In genomic region chr6:127149944-127150662, GRCm38 (mm10) we compare ENCODE assay signal across 8 mouse cellular contexts. TPM values are rescaled to one million over a fixed set of nuclear protein-coding genes. Genes with fewer than 3 reads are reported as not detected.
DNase-seq lines count a peak whose midpoint lies in the region; ATAC-seq and TF ChIP-seq lines count a peak whose summit lies in the region.

No protein-coding gene starts in this region.

- H3K4me3 ChIP-seq in ES-E14 (ENCODE audit: insufficient read depth in 1 of 2, low read depth in 1 of 2, low read length in 2 of 2, poor library complexity in 1 of 2, severe bottlenecking in 1 of 2), result peak overlapping the region; percentile 49 to 57
- H3K4me3 ChIP-seq in embryonic facial prominence, embryonic 15.5 days (replicated peaks), result peak overlapping the region; percentile 76
- H3K4me3 ChIP-seq in hindbrain, embryonic 13.5 days, result peak overlapping the region; percentile 47
- H3K4me3 ChIP-seq in liver, embryonic 16.5 days (ENCODE audit: low read depth, low read length), result peak overlapping the region; percentile 62

- H3K27me3 ChIP-seq in embryonic facial prominence, embryonic 15.5 days, result no peaks in the 10 kb centered on the region
- H3K27me3 ChIP-seq in hindbrain, embryonic 13.5 days, result peaks cover 65% of the 10 kb centered on the region
- H3K27me3 ChIP-seq in liver, embryonic 16.5 days (ENCODE audit: control insufficient read depth, insufficient read depth, low read depth, low read length), result peaks cover 74% of the 10 kb centered on the region

- ATAC-seq in embryonic facial prominence, embryonic 15.5 days (ENCODE audit: insufficient number of reproducible peaks, low FRiP score, low TSS enrichment, low read depth), result no peak
- no peak for ATAC-seq in hindbrain, embryonic 13.5 days (ENCODE audit: low FRiP score)
- ATAC-seq in liver, embryonic 16.5 days (ENCODE audit: low read depth), result no peak

- no peak overlapping the region for H3K9ac ChIP-seq in ES-E14 (ENCODE audit: insufficient read depth, low read depth, low read length, poor library complexity, severe bottlenecking)
- peak overlapping the region; percentile 77 for H3K9ac ChIP-seq in embryonic facial prominence, embryonic 15.5 days
- peak overlapping the region; percentile 77 for H3K9ac ChIP-seq in hindbrain, embryonic 13.5 days
- H3K9ac ChIP-seq in liver, embryonic 16.5 days (ENCODE audit: low read depth, low read length), result peak overlapping the region; percentile 58

- peak overlapping the region; percentile 94 for H3K4me2 ChIP-seq in embryonic facial prominence, embryonic 15.5 days (replicated peaks)
- peak overlapping the region; percentile 74 for H3K4me2 ChIP-seq in hindbrain, embryonic 13.5 days
- peak overlapping the region; percentile 82 for H3K4me2 ChIP-seq in liver, embryonic 16.5 days (ENCODE audit: low read depth, low read length)

- WGBS in embryonic facial prominence, embryonic 15.5 days, result under 1% methylated on average over 38 of the region's 38 CpGs
- under 1% methylated on average over 38 of the region's 38 CpGs for WGBS in hindbrain, embryonic 13.5 days
- WGBS in liver, embryonic 16.5 days (ENCODE audit: insufficient replicate concordance), result under 1% methylated on average over 38 of the region's 38 CpGs

- DNase-seq in kidney, adult 18-20 months, result peak; percentile 18
- DNase-seq in kidney, adult 11 months, result no peak
- no peak for DNase-seq in ES-E14 (ENCODE audit: low read depth, low spot score)
- peak; percentile 43 for DNase-seq in retina, embryonic 14.5 days (ENCODE audit: low spot score)
- no peak for DNase-seq in cerebellum, adult 9-10 months

- in situ Hi-C loops in ES-E14 (cut with MboI; ENCODE audit: low sequenced_read_pairs in 2 of 2, unreplicated experiment in 2 of 2), result loop anchor here (10.0 to 25.0 kb wide), 3 partner anchors 212 to 513 kb away; partner anchors contain the start of gene Kcna1 (in 1 of the 2)

- no peaks in the 10 kb centered on the region for H3K36me3 ChIP-seq in ES-E14 (ENCODE audit: control insufficient read depth, insufficient read depth, low read length, poor library complexity, severe bottlenecking)
- peaks cover 12% of the 10 kb centered on the region; the same call in 1 of the 2 replicates for H3K36me3 ChIP-seq in embryonic facial prominence, embryonic 15.5 days
- no peaks in the 10 kb centered on the region for H3K36me3 ChIP-seq in hindbrain, embryonic 13.5 days
- H3K36me3 ChIP-seq in liver, embryonic 16.5 days (ENCODE audit: control insufficient read depth, insufficient read depth), result no peaks in the 10 kb centered on the region

- no peak overlapping the region for H3K27ac ChIP-seq in ES-E14 (ENCODE audit: insufficient read depth, low read depth, low read length, poor library complexity, severe bottlenecking)
- peak overlapping the region; percentile 90 for H3K27ac ChIP-seq in embryonic facial prominence, embryonic 15.5 days (replicated peaks)
- H3K27ac ChIP-seq in hindbrain, embryonic 13.5 days, result 0 out of 2 replicates have a peak overlapping the region, but pooled peaks have one; percentile 4
- H3K27ac ChIP-seq in liver, embryonic 16.5 days (ENCODE audit: low read length), result no peak overlapping the region

- H3K9me3 ChIP-seq in ES-E14 (ENCODE audit: control insufficient read depth, insufficient read depth, low read depth, low read length), result no peaks in the 10 kb centered on the region
- no peaks in the 10 kb centered on the region for H3K9me3 ChIP-seq in embryonic facial prominence, embryonic 15.5 days (replicated peaks)
- no peaks in the 10 kb centered on the region for H3K9me3 ChIP-seq in hindbrain, embryonic 13.5 days
- no peaks in the 10 kb centered on the region for H3K9me3 ChIP-seq in liver, embryonic 16.5 days (replicated peaks; ENCODE audit: control insufficient read depth, low read length)

- peaks cover 0 to 11% of the 10 kb centered on the region in 2 experiments; a peak in 1 of 4 replicates for H3K4me1 ChIP-seq in ES-E14 (ENCODE audit: control insufficient read depth in 2 of 2, insufficient read depth in 2 of 2, low read length in 2 of 2, poor library complexity in 1 of 2)
- H3K4me1 ChIP-seq in embryonic facial prominence, embryonic 15.5 days, result peaks cover 63% of the 10 kb centered on the region
- H3K4me1 ChIP-seq in hindbrain, embryonic 13.5 days (replicated peaks), result peaks cover 67% of the 10 kb centered on the region
- H3K4me1 ChIP-seq in liver, embryonic 16.5 days (ENCODE audit: control insufficient read depth, low read depth, low read length), result peaks cover 57% of the 10 kb centered on the region

TF ChIP-seq in ES-E14, 5 proteins besides CTCF, POLR2A, EP300 and RAD21:
- TF ChIP-seq HCFC1 (IDR thresholded peaks at IDR 0.05; ENCODE audit: borderline replicate concordance, insufficient read depth, low read length) (no peak), CHD2 (IDR thresholded peaks at IDR 0.05; ENCODE audit: low read depth, low read length) (no peak)

RNA-seq across cellular contexts. Expression of gene Ccnd2, which starts 1.9 kb away (rescaled TPM):
- 8.0 and 10.1 TPM in 2 replicates for total RNA-seq in ES-E14 (2012; rRNA removed)
- 918 and 948 TPM in 2 replicates for polyA plus RNA-seq in embryonic facial prominence, embryonic 15.5 days (2015; fragmentation: Nextera tagmentation; extraction: Ambion mirVana)
- polyA plus RNA-seq in hindbrain, embryonic 13.5 days (2015; fragmentation: Nextera tagmentation; extraction: Ambion mirVana), result 270 and 302 TPM in 2 replicates
- 41.2 and 46.1 TPM in 2 replicates for polyA plus RNA-seq in liver, embryonic 16.5 days (2015; fragmentation: Nextera tagmentation; extraction: Ambion mirVana)

RNA-seq across cellular contexts. Expression of gene Tigar, which starts 40.7 kb away (rescaled TPM):
- total RNA-seq in ES-E14 (2012; rRNA removed), result 19.7 and 22.9 TPM in 2 replicates
- 2.7 and 3.1 TPM in 2 replicates for polyA plus RNA-seq in embryonic facial prominence, embryonic 15.5 days (2015; fragmentation: Nextera tagmentation; extraction: Ambion mirVana)
- 7.2 and 8.6 TPM in 2 replicates for polyA plus RNA-seq in hindbrain, embryonic 13.5 days (2015; fragmentation: Nextera tagmentation; extraction: Ambion mirVana)
- polyA plus RNA-seq in liver, embryonic 16.5 days (2015; fragmentation: Nextera tagmentation; extraction: Ambion mirVana), result 0.24 and 0.41 TPM in 2 replicates

Comparison
In these comparisons a context has a peak if more than half of its experiments do, and no peak if none do; other contexts are left out.
1. DNase-seq: peak in kidney, adult 18-20 months (single experiment) and retina, embryonic 14.5 days (single experiment); none in kidney, adult 11 months (single experiment), ES-E14 (single experiment) and cerebellum, adult 9-10 months (single experiment).
2. H3K27ac ChIP-seq: peak in embryonic facial prominence, embryonic 15.5 days (single experiment) and hindbrain, embryonic 13.5 days (single experiment); none in ES-E14 (single experiment) and liver, embryonic 16.5 days (single experiment).
3. Peak in every context shown above with its lines, with median percentiles within 50 percentile points of each other: H3K4me3 ChIP-seq and H3K4me2 ChIP-seq.